Mouse (Mus musculus): ENCODE measurements around the gene AC109138.7. TPM values are rescaled to one million over a fixed set of nuclear protein-coding genes. Genes with fewer than 3 reads are reported as not detected.
A peak's percentile ranks its signal among the peaks of the same experiment; 100 is the strongest.

AC109138.7 gene
- polyA plus RNA-seq, 1 experiment from 2014 or later = not detected

DNA sequence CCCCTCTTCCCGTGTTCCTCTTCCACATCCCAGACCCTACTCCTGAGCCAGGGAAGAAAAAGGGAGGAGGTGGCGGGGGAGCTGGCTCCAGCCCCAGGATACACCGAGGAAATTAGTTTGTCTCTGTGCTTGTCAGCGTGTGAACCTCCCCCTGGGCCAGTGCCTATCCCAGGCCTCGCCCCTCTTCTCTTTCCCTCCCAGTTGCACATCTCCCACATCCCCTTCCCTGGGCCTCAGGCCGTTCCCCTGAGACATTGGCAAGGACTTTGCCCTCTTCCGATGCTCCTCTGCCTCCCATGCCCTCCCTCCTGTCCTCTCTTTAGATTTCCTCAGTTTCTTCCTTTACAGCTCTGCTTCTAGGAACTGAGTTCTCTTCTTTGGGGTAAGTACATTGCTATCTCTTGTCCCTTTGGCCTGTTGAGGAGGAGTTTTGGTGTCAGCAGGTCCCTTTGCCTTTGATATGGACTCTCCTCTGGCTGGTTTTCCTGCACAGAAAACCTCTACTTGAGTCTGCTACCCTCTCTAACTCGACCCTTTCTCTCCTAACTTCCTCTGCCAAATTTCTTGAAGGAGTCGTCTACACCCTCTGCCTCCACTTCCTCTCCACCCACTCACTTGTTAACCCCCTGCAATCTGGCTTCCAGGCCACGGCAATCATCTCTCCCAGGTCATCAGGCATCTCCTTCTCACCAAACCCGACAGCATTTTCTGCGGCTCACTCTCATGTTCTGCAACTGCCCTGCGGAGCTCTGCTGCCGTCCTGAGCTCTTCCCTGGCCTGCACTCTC lies 7.0 kb downstream of the AC109138.7 start:
- 28% methylated on average over 14 of the region's 14 CpGs for WGBS
- H3K27ac ChIP-seq = peak overlapping the region; percentile 68
- H3K4me1 ChIP-seq = peaks cover 48% of the 10 kb centered on the region
- H3K9ac ChIP-seq = peak overlapping the region; percentile 1; the same call in 1 of the 2 replicates
- peak; percentile 61 for ATAC-seq (ENCODE audit: insufficient read depth, low FRiP score, low read depth)
- peak overlapping the region; percentile 33 for H3K4me2 ChIP-seq
- no peaks in the 10 kb centered on the region for H3K27me3 ChIP-seq (replicated peaks)
- H3K4me3 ChIP-seq (replicated peaks) = peak overlapping the region; percentile 2; the same call in 1 of the 2 replicates
- H3K36me3 ChIP-seq = no peaks in the 10 kb centered on the region
- no peaks in the 10 kb centered on the region for H3K9me3 ChIP-seq

DNA sequence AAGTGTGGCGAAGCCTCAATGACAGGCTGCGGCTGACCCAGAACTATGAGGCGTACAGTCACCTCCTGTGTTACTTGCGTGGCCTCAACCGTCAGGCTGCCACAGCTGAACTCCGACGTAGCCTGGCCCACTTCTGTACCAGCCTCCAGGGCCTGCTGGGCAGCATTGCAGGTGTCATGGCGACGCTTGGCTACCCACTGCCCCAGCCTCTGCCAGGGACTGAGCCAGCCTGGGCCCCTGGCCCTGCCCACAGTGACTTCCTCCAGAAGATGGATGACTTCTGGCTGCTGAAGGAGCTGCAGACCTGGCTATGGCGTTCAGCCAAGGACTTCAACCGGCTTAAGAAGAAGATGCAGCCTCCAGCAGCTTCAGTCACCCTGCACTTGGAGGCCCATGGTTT lies 8.0 kb downstream of the AC109138.7 start:
- no peak for ATAC-seq (ENCODE audit: insufficient read depth, low FRiP score, low read depth)
- peak overlapping the region; percentile 33; the same call in 1 of the 2 replicates for H3K4me2 ChIP-seq
- no peak overlapping the region for H3K27ac ChIP-seq
- H3K9me3 ChIP-seq = no peaks in the 10 kb centered on the region
- no peak overlapping the region for H3K9ac ChIP-seq
- H3K4me1 ChIP-seq = peaks cover 38% of the 10 kb centered on the region
- H3K36me3 ChIP-seq = no peaks in the 10 kb centered on the region
- 58% methylated on average over 11 of the region's 11 CpGs for WGBS
- H3K27me3 ChIP-seq (replicated peaks) = no peaks in the 10 kb centered on the region
- no peak overlapping the region for H3K4me3 ChIP-seq (replicated peaks)

DNA sequence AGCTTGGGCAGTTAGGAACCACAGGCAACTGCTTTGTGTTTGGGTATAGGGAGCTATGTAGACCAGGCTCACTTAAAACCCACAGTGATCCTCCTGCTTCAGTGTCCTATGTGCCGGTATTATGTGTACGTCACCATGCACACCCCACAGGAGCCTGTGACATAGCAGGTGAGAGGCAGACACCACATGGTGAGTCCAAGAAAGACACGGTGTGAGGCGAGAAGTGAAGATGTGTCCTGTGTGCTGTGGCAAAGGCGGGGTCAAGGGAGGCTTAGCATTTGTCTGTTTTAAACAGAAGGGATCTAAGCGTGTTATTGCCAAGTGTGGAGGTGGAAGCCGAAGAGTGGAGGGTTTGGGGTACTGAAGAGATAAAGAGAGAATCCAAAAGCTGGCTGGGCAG lies 12.6 kb downstream of the AC109138.7 start:
- H3K9me3 ChIP-seq = no peaks in the 10 kb centered on the region
- peaks cover 32% of the 10 kb centered on the region for H3K4me1 ChIP-seq
- H3K4me2 ChIP-seq = no peak overlapping the region
- H3K27me3 ChIP-seq (replicated peaks) = no peaks in the 10 kb centered on the region
- no peak overlapping the region for H3K9ac ChIP-seq
- H3K36me3 ChIP-seq = no peaks in the 10 kb centered on the region
- no peak overlapping the region for H3K4me3 ChIP-seq (replicated peaks)
- ATAC-seq (ENCODE audit: insufficient read depth, low FRiP score, low read depth) = no peak
- 88% methylated on average over 7 of the region's 7 CpGs for WGBS
- H3K27ac ChIP-seq = no peak overlapping the region

DNA sequence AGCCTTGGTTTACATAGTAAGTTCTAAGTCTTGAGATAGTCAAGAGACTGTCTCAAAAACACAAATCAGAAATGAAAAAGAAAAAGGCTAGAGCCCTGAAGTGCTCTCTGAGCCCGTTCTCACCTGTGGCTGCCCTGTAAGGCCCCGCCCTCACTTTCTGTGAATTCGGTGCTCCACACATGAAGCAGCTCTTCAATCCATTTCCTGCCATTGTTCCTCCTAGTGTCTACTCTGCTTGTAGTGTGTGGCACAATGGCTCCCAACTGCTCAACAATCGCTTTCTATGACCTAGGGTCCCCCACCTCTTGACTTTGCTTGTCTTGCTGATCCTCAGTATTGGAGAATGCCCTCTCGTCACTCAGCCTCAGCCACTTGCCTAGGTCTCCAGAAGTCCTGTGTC lies 13.3 kb downstream of the AC109138.7 start:
- no peak for ATAC-seq (ENCODE audit: insufficient read depth, low FRiP score, low read depth)

DNA sequence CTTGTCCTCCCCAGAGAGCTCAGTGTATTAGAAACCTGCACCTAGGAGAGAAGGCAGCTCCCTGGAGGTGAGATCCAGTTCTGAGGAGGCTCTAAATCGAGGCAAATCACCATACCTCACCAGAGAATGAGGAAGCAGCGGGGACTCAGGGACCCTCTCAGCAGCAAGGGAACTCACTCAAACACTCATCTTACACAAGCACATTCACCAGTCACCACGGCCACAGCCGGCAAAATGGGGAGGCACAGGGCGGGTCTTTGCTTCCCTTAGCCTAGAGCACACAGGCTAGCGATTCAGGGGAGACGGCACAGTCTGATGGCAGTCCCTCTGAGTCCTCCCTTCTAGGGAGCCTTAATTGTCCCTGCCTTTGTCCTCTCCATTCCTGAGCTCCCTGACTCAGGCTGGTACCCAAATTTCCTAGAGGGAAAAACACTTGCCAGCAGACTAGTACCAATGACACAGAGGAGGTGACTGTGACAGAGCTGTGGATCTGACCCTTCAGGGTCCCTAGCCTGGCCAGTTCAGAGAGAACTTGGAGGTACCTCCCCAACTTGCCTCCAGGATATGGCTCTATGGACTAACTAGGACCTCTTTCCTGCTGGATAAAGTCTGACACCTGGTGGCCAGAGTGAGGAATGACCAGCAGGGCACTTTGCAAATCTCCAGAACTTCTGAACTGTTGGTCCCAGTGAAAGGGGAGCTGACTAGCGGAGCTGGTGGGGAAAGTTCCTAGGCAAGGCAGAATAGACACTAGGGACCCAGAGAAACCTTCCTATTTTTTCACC lies 13.9 kb downstream of the AC109138.7 start:
- H3K9me3 ChIP-seq = no peaks in the 10 kb centered on the region
- ATAC-seq (ENCODE audit: insufficient read depth, low FRiP score, low read depth) = peak; percentile 17; the same call in 1 of the 2 replicates
- H3K36me3 ChIP-seq = no peaks in the 10 kb centered on the region
- no peak overlapping the region for H3K9ac ChIP-seq
- peaks cover 29% of the 10 kb centered on the region for H3K4me1 ChIP-seq
- 19% methylated on average over 8 of the region's 8 CpGs for WGBS
- no peak overlapping the region for H3K27ac ChIP-seq
- no peak overlapping the region for H3K4me3 ChIP-seq (replicated peaks)
- no peaks in the 10 kb centered on the region for H3K27me3 ChIP-seq (replicated peaks)
- H3K4me2 ChIP-seq = no peak overlapping the region

More for the DNA sequence above, 13.3 kb downstream of the AC109138.7 start:
- Histone ChIP-seq H3K4me2 (no peak overlapping the region), H3K36me3 (no peaks in the 10 kb centered on the region), H3K27ac (no peak overlapping the region), H3K9ac (no peak overlapping the region), H3K9me3 (no peaks in the 10 kb centered on the region), H3K4me3 (replicated peaks) (no peak overlapping the region), H3K27me3 (replicated peaks) (no peaks in the 10 kb centered on the region), H3K4me1 (peaks cover 28% of the 10 kb centered on the region)
- 67% methylated on average over 5 of the region's 5 CpGs for whole genome bisulfite sequencing

DNA sequence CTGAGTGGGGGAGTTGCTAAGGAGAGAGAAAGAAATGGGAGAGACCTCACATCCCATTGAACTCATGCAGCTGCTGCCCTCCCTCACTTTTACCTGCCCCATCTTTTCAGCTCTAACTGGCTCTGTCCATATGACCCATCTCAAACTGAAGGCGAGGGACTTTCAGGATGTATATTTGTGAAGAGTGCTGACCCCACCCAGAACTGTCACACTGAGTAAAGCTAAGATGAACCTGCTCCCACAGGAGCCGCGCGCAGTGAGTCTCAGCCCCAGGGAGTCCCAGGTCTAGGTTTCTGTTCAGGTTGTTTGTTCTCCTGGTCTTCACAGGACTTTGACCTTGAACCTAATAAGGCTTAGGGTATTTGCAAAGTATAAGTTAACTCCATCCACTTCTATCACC lies 14.7 kb downstream of the AC109138.7 start:
- Histone ChIP-seq H3K4me2 (no peak overlapping the region), H3K27me3 (replicated peaks) (no peaks in the 10 kb centered on the region), H3K4me1 (peaks cover 29% of the 10 kb centered on the region), H3K36me3 (no peaks in the 10 kb centered on the region), H3K9ac (no peak overlapping the region), H3K4me3 (replicated peaks) (no peak overlapping the region), H3K27ac (no peak overlapping the region), H3K9me3 (no peaks in the 10 kb centered on the region)
- 66% methylated on average over 4 of the region's 4 CpGs for WGBS
- ATAC-seq (ENCODE audit: insufficient read depth, low FRiP score, low read depth) = no peak

DNA sequence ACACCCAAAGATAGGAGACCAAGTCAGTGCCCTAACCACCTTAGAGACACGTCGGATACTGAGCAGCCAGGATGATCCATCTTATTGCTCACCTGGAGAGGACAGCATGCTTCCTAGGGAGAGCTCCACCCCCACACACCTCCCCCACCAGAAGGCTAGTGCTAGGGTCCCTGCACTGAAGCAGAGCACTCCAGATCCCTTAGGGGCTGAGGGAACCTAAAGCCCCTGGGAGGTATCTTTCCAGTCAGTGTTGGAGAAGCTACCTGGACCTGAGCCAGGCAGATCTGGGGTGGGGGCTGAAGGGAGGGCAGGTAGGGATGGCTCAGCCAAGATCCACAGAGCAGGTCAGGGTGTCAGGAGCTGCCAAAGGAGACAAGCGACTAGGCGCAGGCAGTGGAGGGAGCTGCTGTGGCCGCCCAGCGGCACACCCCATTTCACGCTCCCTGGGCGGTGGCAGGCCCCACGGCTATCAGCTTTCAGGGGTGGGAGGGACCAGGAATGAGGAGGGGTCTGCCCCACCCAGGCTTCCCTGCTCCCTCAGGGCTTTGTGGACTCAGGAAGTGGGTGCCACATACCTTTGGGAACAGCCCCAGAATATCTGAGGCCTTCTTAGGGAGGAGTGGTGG lies 15.4 kb downstream of the AC109138.7 start:
- Histone ChIP-seq H3K4me2 (peak overlapping the region; percentile 21), H3K27ac (0 out of 2 replicates have a peak overlapping the region, but pooled peaks have one; percentile 61), H3K4me1 (peaks cover 29% of the 10 kb centered on the region), H3K27me3 (replicated peaks) (no peaks in the 10 kb centered on the region), H3K4me3 (replicated peaks) (no peak overlapping the region), H3K36me3 (no peaks in the 10 kb centered on the region), H3K9me3 (no peaks in the 10 kb centered on the region), H3K9ac (no peak overlapping the region)
- peak; percentile 44 for ATAC-seq (ENCODE audit: insufficient read depth, low FRiP score, low read depth)
- WGBS = 35% methylated on average over 9 of the region's 9 CpGs

DNA sequence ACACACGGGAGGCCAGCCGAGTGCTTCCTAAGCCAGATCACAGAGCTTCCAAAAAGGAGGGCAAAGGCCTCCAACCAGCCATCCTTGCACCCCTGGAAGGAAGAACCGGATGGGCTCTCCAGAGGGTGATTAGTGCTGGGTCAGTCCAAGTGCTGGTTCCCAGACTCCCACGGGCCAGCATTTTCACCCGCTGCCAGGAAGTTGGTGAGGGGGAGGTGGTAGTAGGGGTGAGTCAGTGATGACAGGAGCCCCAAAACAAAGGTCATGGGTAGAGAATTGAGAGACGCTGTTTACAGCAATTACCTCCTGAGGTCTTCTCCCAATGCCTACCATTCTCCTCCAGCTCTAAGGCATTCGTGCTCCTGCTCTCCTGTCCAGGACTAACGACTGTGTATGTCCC lies 16.3 kb downstream of the AC109138.7 start:
- Histone ChIP-seq H3K4me1 (peaks cover 29% of the 10 kb centered on the region), H3K36me3 (no peaks in the 10 kb centered on the region), H3K27me3 (replicated peaks) (no peaks in the 10 kb centered on the region), H3K9ac (no peak overlapping the region), H3K27ac (peak overlapping the region; percentile 61), H3K9me3 (no peaks in the 10 kb centered on the region), H3K4me3 (replicated peaks) (no peak overlapping the region), H3K4me2 (no peak overlapping the region)
- 59% methylated on average over 8 of the region's 8 CpGs for WGBS
- no peak for ATAC-seq (ENCODE audit: insufficient read depth, low FRiP score, low read depth)

DNA sequence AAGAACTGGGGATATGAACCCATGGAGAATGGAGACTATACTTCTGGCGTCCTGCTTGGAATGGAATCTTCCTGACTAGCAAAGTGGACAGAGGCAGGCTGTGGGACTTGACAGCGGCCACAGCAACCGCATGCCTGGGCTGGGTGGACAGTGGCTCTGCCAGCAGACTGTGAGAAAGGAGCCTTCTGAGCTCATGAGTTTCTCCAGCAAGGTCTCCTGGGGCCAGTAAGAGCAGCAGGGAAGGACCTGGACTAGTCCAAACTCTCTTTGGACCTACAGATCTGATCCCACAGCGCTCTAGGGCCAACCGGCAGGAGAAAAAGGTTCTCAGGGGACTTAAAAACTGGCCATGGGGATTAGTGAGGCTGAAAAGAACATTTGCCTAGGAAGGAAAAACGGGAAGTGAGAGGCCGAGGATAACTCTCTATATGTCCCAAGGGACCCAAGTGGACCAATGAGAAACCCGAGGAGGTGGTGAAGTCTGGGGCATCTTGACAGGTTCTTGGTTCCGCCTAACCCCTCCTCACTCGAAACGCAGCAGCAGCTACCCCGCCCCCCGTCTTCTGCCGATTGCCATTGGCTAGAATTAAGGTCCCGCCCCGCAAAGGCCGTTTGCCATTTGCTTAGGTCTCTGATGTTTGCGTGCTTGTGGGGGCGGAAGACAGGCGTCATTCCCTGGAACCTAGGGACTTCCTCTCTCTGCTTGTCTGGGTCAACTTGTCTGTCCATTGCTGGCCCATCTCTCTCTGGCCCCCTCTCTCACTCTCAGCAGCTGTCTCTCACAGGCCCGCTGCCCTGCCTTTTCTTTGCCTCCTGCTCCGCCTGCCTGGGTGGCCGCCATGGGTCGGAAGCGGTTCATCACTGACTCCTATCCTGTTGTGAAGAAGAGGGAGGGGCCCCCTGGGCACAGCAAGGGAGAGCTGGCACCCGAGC lies 17.4 kb downstream of the AC109138.7 start, which contains the start of gene Pold4:
Pold4 (plus strand) TSS at position 647 of the 933 bp plus-strand sequence.
- peak; percentile 83 for ATAC-seq (ENCODE audit: insufficient read depth, low FRiP score, low read depth)
- Histone ChIP-seq H3K27me3 (replicated peaks) (no peaks in the 10 kb centered on the region), H3K9ac (peak within 1 kb of the TSS; percentile 42; the same call in 1 of the 2 replicates), H3K4me3 (replicated peaks) (peak within 1 kb of the TSS; percentile 51), H3K9me3 (no peaks in the 10 kb centered on the region), H3K4me1 (peaks cover 29% of the 10 kb centered on the region), H3K27ac (peak within 1 kb of the TSS; percentile 85), H3K36me3 (no peaks in the 10 kb centered on the region), H3K4me2 (peak within 1 kb of the TSS; percentile 75)
- 10% methylated on average over 26 of the region's 26 CpGs for WGBS

DNA sequence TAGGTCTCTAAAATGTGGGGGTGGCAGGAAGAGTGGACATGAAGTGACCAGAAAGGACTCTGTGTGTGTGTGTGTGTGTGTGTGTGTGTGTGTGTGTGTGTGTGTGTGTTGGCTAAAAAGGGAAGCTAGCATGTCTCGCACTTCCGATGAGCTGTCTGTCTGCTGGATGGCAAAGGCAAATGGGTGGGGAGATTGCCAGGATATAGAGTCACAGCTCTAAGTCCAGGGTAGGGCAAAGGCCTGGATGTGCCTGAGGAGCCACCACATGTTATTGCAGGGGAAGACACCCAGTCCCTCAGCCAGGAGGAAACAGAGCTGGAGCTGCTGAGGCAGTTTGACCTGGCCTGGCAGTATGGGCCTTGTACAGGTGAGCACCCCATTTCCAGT lies 18.0 kb downstream of the AC109138.7 start:
- 14% methylated on average over 2 of the region's 2 CpGs for WGBS
- Histone ChIP-seq H3K4me1 (peaks cover 29% of the 10 kb centered on the region), H3K27ac (peak overlapping the region; percentile 85), H3K27me3 (replicated peaks) (no peaks in the 10 kb centered on the region), H3K4me3 (replicated peaks) (peak overlapping the region; percentile 51), H3K9ac (peak overlapping the region; percentile 42; the same call in 1 of the 2 replicates), H3K4me2 (peak overlapping the region; percentile 75), H3K9me3 (no peaks in the 10 kb centered on the region), H3K36me3 (no peaks in the 10 kb centered on the region)
- no peak for ATAC-seq (ENCODE audit: insufficient read depth, low FRiP score, low read depth)

DNA sequence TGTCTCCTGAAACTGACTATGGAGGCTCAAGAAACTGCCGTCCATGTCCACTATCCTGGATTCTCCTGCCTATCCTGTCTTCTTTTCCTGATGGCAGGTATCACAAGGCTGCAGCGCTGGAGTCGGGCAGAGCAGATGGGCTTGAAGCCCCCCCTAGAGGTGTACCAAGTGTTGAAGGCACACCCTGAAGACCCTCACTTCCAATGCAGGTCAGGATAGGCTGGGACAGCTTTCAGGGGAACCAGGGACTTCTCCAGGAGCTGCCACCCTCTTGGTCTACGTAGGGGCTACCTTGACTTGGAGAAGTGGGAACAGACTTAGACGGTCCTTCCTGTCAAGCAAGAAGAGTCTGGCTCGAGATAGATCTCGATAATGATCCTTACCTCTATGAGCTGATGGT lies 18.5 kb downstream of the AC109138.7 start:
- WGBS = 83% methylated on average over 7 of the region's 7 CpGs
- Histone ChIP-seq H3K9ac (0 out of 2 replicates have a peak overlapping the region, but pooled peaks have one; percentile 42), H3K4me3 (replicated peaks) (peak overlapping the region; percentile 51; the same call in 1 of the 2 replicates)

More for the DNA sequence above, 18.5 kb downstream of the AC109138.7 start:
- Histone ChIP-seq H3K9me3 (no peaks in the 10 kb centered on the region), H3K27me3 (replicated peaks) (no peaks in the 10 kb centered on the region), H3K4me1 (peaks cover 29% of the 10 kb centered on the region), H3K4me2 (peak overlapping the region; percentile 75; the same call in 1 of the 2 replicates), H3K27ac (0 out of 2 replicates have a peak overlapping the region, but pooled peaks have one; percentile 85), H3K36me3 (no peaks in the 10 kb centered on the region)
- ATAC-seq (ENCODE audit: insufficient read depth, low FRiP score, low read depth) = no peak

Data from stomach, embryonic 15.5 days (tissue).